Mouse (Mus musculus): Measurements from ENCODE around the gene Fn1. TPM values are rescaled to one million over a fixed set of nuclear protein-coding genes. Genes with fewer than 3 reads are reported as not detected.
A peak's percentile ranks its signal among the peaks of the same experiment; 100 is the strongest.

Gene Fn1
- polyA plus RNA-seq, 1 experiment from 2014 or later, result 39.5 TPM

GRCm38 (mm10) chr1:71680046-71680672 lies 27.2 kb upstream of the Fn1 start:
- no peak for DNase-seq (ENCODE audit: low spot score)
- 74% methylated on average over 8 of the region's 8 CpGs for WGBS
- Histone ChIP-seq H3K4me3 (replicated peaks; ENCODE audit: low read length) (no peak overlapping the region), H3K27ac (no peak overlapping the region), H3K9me3 (ENCODE audit: control insufficient read depth, low read length) (no peaks in the 10 kb centered on the region), H3K9ac (no peak overlapping the region), H3K27me3 (ENCODE audit: control insufficient read depth, insufficient read depth, low read length) (no peaks in the 10 kb centered on the region), H3K36me3 (replicated peaks; ENCODE audit: control insufficient read depth, insufficient read depth) (no peaks in the 10 kb centered on the region), H3K4me2 (replicated peaks) (no peak overlapping the region), H3K4me1 (replicated peaks; ENCODE audit: control insufficient read depth, insufficient read depth, low read length) (no peaks in the 10 kb centered on the region)
- ATAC-seq (ENCODE audit: low FRiP score), result no peak

GRCm38 (mm10) chr1:71675420-71675819 lies 22.4 kb upstream of the Fn1 start:
- WGBS, result 70% methylated on average over 2 of the region's 2 CpGs
- ATAC-seq (ENCODE audit: low FRiP score), result no peak

GRCm38 (mm10) chr1:71674274-71674673 lies 21.3 kb upstream of the Fn1 start:
- H3K27me3 ChIP-seq (ENCODE audit: control insufficient read depth, insufficient read depth, low read length), result no peaks in the 10 kb centered on the region
- 0 out of 2 replicates have a peak, but pooled peaks cover 8% of the 10 kb centered on the region for H3K4me1 ChIP-seq (replicated peaks; ENCODE audit: control insufficient read depth, insufficient read depth, low read length)
- no peaks in the 10 kb centered on the region for H3K36me3 ChIP-seq (replicated peaks; ENCODE audit: control insufficient read depth, insufficient read depth)
- no peaks in the 10 kb centered on the region for H3K9me3 ChIP-seq (ENCODE audit: control insufficient read depth, low read length)
- DNase-seq (ENCODE audit: low spot score) (no peak), ATAC-seq (ENCODE audit: low FRiP score) (no peak)
- WGBS, result 72% methylated on average over 4 of the region's 4 CpGs
- H3K9ac ChIP-seq, result no peak overlapping the region
- H3K27ac ChIP-seq, result no peak overlapping the region
- H3K4me3 ChIP-seq (replicated peaks; ENCODE audit: low read length), result no peak overlapping the region
- H3K4me2 ChIP-seq (replicated peaks), result no peak overlapping the region

More at GRCm38 (mm10) chr1:71675420-71675819, 22.4 kb upstream of the Fn1 start:
- Histone ChIP-seq H3K4me1 (replicated peaks; ENCODE audit: control insufficient read depth, insufficient read depth, low read length) (0 out of 2 replicates have a peak, but pooled peaks cover 8% of the 10 kb centered on the region), H3K27ac (no peak overlapping the region), H3K4me2 (replicated peaks) (no peak overlapping the region), H3K9ac (no peak overlapping the region), H3K9me3 (ENCODE audit: control insufficient read depth, low read length) (no peaks in the 10 kb centered on the region), H3K4me3 (replicated peaks; ENCODE audit: low read length) (no peak overlapping the region), H3K36me3 (replicated peaks; ENCODE audit: control insufficient read depth, insufficient read depth) (no peaks in the 10 kb centered on the region), H3K27me3 (ENCODE audit: control insufficient read depth, insufficient read depth, low read length) (no peaks in the 10 kb centered on the region)
- DNase-seq (ENCODE audit: low spot score), result no peak

GRCm38 (mm10) chr1:71673398-71673910 lies 20.5 kb upstream of the Fn1 start:
- Histone ChIP-seq H3K36me3 (replicated peaks; ENCODE audit: control insufficient read depth, insufficient read depth) (no peaks in the 10 kb centered on the region), H3K4me2 (replicated peaks) (no peak overlapping the region), H3K27me3 (ENCODE audit: control insufficient read depth, insufficient read depth, low read length) (no peaks in the 10 kb centered on the region), H3K4me1 (replicated peaks; ENCODE audit: control insufficient read depth, insufficient read depth, low read length) (0 out of 2 replicates have a peak, but pooled peaks cover 8% of the 10 kb centered on the region), H3K9me3 (ENCODE audit: control insufficient read depth, low read length) (no peaks in the 10 kb centered on the region), H3K4me3 (replicated peaks; ENCODE audit: low read length) (no peak overlapping the region), H3K9ac (no peak overlapping the region), H3K27ac (no peak overlapping the region)
- ATAC-seq (ENCODE audit: low FRiP score), result peak; percentile 80
- DNase-seq (ENCODE audit: low spot score), result no peak
- WGBS, result 1% methylated on average over 3 of the region's 3 CpGs

- no peaks in the 10 kb centered on the region for H3K27me3 ChIP-seq (ENCODE audit: control insufficient read depth, insufficient read depth, low read length)
- H3K27ac ChIP-seq, result no peak overlapping the region
- H3K9me3 ChIP-seq (ENCODE audit: control insufficient read depth, low read length), result peaks cover 7% of the 10 kb centered on the region; the same call in 1 of the 2 replicates
- no peaks in the 10 kb centered on the region for H3K36me3 ChIP-seq (replicated peaks; ENCODE audit: control insufficient read depth, insufficient read depth)
- 0 out of 2 replicates have a peak, but pooled peaks cover 8% of the 10 kb centered on the region for H3K4me1 ChIP-seq (replicated peaks; ENCODE audit: control insufficient read depth, insufficient read depth, low read length)
- 92% methylated on average over 3 of the region's 3 CpGs for WGBS
- H3K4me3 ChIP-seq (replicated peaks; ENCODE audit: low read length), result no peak overlapping the region
- ATAC-seq (ENCODE audit: low FRiP score), result no peak
- no peak overlapping the region for H3K4me2 ChIP-seq (replicated peaks)
- no peak overlapping the region for H3K9ac ChIP-seq
- no peak for DNase-seq (ENCODE audit: low spot score)
Observed at GRCm38 (mm10) chr1:71672346-71672745, 19.3 kb upstream of the Fn1 start.

- no peak for DNase-seq (ENCODE audit: low spot score)
- Histone ChIP-seq H3K4me3 (replicated peaks; ENCODE audit: low read length) (no peak overlapping the region), H3K4me1 (replicated peaks; ENCODE audit: control insufficient read depth, insufficient read depth, low read length) (no peaks in the 10 kb centered on the region), H3K9ac (no peak overlapping the region), H3K9me3 (ENCODE audit: control insufficient read depth, low read length) (peaks cover 12% of the 10 kb centered on the region), H3K27ac (no peak overlapping the region), H3K36me3 (replicated peaks; ENCODE audit: control insufficient read depth, insufficient read depth) (no peaks in the 10 kb centered on the region), H3K4me2 (replicated peaks) (no peak overlapping the region), H3K27me3 (ENCODE audit: control insufficient read depth, insufficient read depth, low read length) (no peaks in the 10 kb centered on the region)
- ATAC-seq (ENCODE audit: low FRiP score), result no peak
- 92% methylated on average over 6 of the region's 6 CpGs for WGBS
Observed at GRCm38 (mm10) chr1:71663242-71663641, 10.2 kb upstream of the Fn1 start.

GRCm38 (mm10) chr1:71658632-71659031 lies 5.6 kb upstream of the Fn1 start:
- Histone ChIP-seq H3K4me3 (replicated peaks; ENCODE audit: low read length) (no peak overlapping the region), H3K27me3 (ENCODE audit: control insufficient read depth, insufficient read depth, low read length) (peaks cover 6% of the 10 kb centered on the region), H3K4me1 (replicated peaks; ENCODE audit: control insufficient read depth, insufficient read depth, low read length) (peaks cover 4% of the 10 kb centered on the region; the same call in 1 of the 2 replicates), H3K9me3 (ENCODE audit: control insufficient read depth, low read length) (peaks cover 5% of the 10 kb centered on the region; the same call in 1 of the 2 replicates), H3K9ac (no peak overlapping the region), H3K4me2 (replicated peaks) (no peak overlapping the region), H3K36me3 (replicated peaks; ENCODE audit: control insufficient read depth, insufficient read depth) (no peaks in the 10 kb centered on the region), H3K27ac (no peak overlapping the region)
- DNase-seq (ENCODE audit: low spot score), result no peak
- no peak for ATAC-seq (ENCODE audit: low FRiP score)
- WGBS, result 79% methylated on average over 6 of the region's 6 CpGs

GRCm38 (mm10) chr1:71656309-71656708 lies 3.3 kb upstream of the Fn1 start:
- Histone ChIP-seq H3K9me3 (ENCODE audit: control insufficient read depth, low read length) (no peaks in the 10 kb centered on the region), H3K27me3 (ENCODE audit: control insufficient read depth, insufficient read depth, low read length) (peaks cover 15% of the 10 kb centered on the region), H3K9ac (no peak overlapping the region), H3K27ac (no peak overlapping the region), H3K4me2 (replicated peaks) (no peak overlapping the region), H3K36me3 (replicated peaks; ENCODE audit: control insufficient read depth, insufficient read depth) (no peaks in the 10 kb centered on the region), H3K4me1 (replicated peaks; ENCODE audit: control insufficient read depth, insufficient read depth, low read length) (peaks cover 9% of the 10 kb centered on the region; the same call in 1 of the 2 replicates), H3K4me3 (replicated peaks; ENCODE audit: low read length) (no peak overlapping the region)
- ATAC-seq (ENCODE audit: low FRiP score) (no peak), DNase-seq (ENCODE audit: low spot score) (no peak)
- 82% methylated on average over 6 of the region's 6 CpGs for WGBS

- Histone ChIP-seq H3K27ac (no peak overlapping the region), H3K27me3 (ENCODE audit: control insufficient read depth, insufficient read depth, low read length) (peaks cover 16% of the 10 kb centered on the region), H3K4me2 (replicated peaks) (peak overlapping the region; percentile 90), H3K9me3 (ENCODE audit: control insufficient read depth, low read length) (no peaks in the 10 kb centered on the region), H3K36me3 (replicated peaks; ENCODE audit: control insufficient read depth, insufficient read depth) (no peaks in the 10 kb centered on the region), H3K9ac (peak overlapping the region; percentile 58; the same call in 1 of the 2 replicates), H3K4me3 (replicated peaks; ENCODE audit: low read length) (peak overlapping the region; percentile 60; the same call in 1 of the 2 replicates), H3K4me1 (replicated peaks; ENCODE audit: control insufficient read depth, insufficient read depth, low read length) (peaks cover 9% of the 10 kb centered on the region; the same call in 1 of the 2 replicates)
- no peak for ATAC-seq (ENCODE audit: low FRiP score)
- 16% methylated on average over 8 of the region's 8 CpGs for WGBS
- DNase-seq (ENCODE audit: low spot score), result no peak
Observed at GRCm38 (mm10) chr1:71654221-71654620, 1.2 kb upstream of the Fn1 start.
